Mouse (Mus musculus): ENCODE data around the gene Acadsb.

Gene Acadsb

DNA sequence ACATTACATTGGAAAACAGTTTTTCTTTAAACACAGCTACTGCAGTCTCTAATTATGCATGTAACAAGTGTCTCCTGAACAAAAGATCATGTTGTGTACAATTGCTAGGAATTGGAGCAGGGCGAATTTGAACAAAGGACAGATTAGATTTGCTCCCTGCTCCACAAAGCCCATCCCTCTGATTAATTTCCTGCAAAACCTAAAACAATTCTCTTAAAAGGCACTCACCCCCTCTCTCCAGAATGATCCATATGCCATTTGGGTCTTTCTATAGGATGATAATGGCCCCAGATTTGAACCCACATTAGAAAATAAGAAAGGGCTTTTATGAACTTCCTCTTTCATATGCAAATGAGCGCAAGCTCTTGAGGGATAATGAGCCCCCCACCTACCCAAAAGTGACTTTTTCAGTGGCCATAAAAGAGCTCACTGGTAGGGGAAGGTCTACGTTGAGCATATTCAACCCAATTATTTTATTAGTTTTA is 54.8 kb downstream of the Acadsb start:
- DNase-seq (ENCODE audit: low spot score) = no peak

- DNase-seq (ENCODE audit: low spot score) = no peak
Observed at GRCm38 (mm10) chr7:131465735-131466134, 55.3 kb downstream of the Acadsb start.

DNA sequence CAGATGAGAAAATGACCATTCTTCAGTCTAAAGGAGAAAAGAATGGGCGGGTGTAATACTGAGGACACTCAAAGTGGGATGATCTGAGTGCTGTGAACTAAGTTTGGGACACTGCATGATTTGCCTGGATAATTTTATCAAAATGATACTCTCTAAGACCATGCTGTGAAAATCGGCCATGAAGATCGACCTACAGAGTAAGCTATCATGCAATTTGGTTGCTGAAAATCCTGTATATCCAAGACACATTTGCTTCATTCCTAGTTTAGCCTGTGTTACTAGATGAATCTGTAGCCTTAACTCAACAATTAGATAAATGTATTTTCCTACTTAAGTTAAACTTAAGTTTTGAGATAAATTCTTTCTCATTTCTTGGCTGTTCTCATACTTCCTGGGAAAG is 56.9 kb downstream of the Acadsb start:
- no peak for DNase-seq (ENCODE audit: low spot score)

- no peak for DNase-seq (ENCODE audit: low spot score)
Observed at GRCm38 (mm10) chr7:131469506-131469905, 59.1 kb downstream of the Acadsb start.

DNA sequence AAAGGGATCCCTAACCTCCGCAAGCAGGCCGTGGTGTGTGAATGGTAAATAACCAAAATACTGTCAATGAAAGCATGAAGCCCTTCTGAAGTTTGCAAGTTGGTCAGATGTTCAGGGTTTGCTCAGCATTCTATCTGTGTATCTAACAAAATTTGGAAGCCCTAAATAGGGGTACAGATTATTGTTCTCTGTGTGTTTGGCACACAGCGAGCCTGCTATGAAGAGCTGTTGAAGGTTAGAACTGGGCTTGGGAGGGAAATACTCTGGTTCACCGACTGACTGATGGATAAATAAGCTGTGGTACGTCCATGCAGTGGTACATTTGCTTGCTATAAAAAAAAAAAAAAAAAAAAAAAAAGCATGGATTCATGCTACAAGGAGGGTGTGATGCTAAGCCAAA is 61.1 kb downstream of the Acadsb start:
- no peak for DNase-seq (ENCODE audit: low spot score)

DNA sequence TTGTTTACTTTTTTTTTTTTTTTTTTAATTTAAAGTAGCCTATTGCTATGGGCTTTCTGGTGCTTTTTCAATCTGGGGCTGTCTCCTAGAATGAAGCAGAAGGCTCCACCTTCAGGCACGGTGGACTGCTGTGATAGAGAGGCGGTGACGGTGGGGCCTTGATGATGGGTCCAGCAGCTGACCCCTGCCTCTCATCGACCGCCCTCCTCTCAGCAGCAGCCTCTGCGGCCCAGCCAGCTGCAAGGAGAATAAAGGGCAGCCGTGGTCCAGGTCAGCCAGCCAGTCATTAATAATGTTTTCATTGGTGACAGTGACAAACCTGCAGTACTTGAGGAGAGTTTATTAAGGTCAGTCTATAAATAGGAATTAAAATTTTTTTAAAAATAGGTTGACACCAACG is 66.7 kb downstream of the Acadsb start:
- DNase-seq (ENCODE audit: low spot score) = no peak

GRCm38 (mm10) chr7:131478403-131478802 is 68.0 kb downstream of the Acadsb start:
- no peak for DNase-seq (ENCODE audit: low spot score)
